Mouse (Mus musculus) megakaryocyte, embryonic 14.5 days (primary cell): ENCODE data around the gene Zfp324.

Source experiments
- FLI1 ChIP-seq: IDR thresholded peaks from 2 replicates; pipeline ENCODE4 v1.6.1; 2012; ENCODE audit warnings: low read length, inconsistent platforms, mixed read lengths
- GATA1 ChIP-seq: IDR thresholded peaks from 3 replicates; pipeline ENCODE4 v1.6.1; 2012; ENCODE audit warnings: mixed read lengths, low read length, inconsistent platforms, borderline replicate concordance

GRCm38 (mm10) chr7:13006531-13006930, 40.9 kb downstream of the Zfp324 start:
- TF ChIP-seq GATA1 (no peak), FLI1 (no peak)
